Mouse (Mus musculus) heart, adult 11 months (tissue): Measurements from ENCODE around the gene Sash1.

Experiments used
- DNase-seq: peaks from one replicate; pipeline ENCODE4 v3.0.0; 2022

Sash1 gene

GRCm38 (mm10) chr10:8847974-8848373, 37.9 kb downstream of the Sash1 start:
- DNase-seq: no peak

GRCm38 (mm10) chr10:8846258-8846657, 39.6 kb downstream of the Sash1 start:
- peak; percentile 78 for DNase-seq

DNA sequence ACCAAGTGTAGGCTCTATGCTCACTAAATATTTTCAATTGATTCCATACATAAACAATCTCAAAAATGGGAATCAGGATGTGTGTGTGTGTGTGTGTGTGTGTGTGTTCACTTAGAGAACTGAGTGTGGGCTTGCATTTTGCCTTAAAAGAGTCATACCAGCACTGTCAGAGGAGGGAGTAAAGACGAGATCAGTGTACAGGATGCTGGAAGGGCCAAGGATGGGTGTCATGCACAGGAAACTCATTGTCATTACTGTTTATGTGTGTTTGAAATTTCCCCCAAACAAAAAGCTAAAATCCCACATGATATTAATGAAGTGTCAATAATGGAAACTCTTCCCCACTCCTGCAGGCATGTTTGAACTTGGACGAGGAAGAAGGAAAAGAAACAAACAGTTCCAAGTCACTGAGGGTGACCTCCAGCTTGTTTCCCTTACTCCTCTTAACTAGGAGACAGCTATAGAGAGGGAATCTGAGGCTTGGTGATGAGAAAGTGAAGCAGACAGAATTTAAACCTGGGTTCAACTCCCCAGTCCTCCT, 40.6 kb downstream of the Sash1 start:
- no peak for DNase-seq

- peak; percentile 51 for DNase-seq
Observed at GRCm38 (mm10) chr10:8839956-8840355, 45.9 kb downstream of the Sash1 start.

- no peak for DNase-seq
Observed at GRCm38 (mm10) chr10:8833816-8834464, 51.9 kb downstream of the Sash1 start.

- DNase-seq: no peak
Observed at GRCm38 (mm10) chr10:8826303-8826702, 59.6 kb downstream of the Sash1 start.

GRCm38 (mm10) chr10:8825874-8826273, 60.0 kb downstream of the Sash1 start:
- no peak for DNase-seq

DNA sequence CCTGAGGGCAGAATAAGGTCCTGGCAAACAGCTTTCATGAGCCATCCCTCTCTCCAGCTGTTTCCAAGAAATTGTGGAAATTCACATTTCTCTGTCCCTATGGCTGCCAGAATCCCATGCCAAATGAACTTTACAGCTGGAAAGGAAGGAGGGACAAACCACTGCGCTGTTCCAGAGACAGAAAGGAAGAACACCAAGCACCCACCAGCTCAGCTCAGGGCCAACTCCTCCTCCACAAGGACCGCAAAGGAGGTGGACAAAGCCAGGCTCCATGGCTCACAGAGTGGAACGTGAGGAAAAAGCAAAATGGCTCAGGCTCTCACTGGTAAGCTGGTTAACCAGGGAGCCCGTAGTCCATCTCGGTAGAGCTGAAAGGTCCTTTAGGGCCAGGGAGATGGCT, 67.8 kb downstream of the Sash1 start:
- peak; percentile 97 for DNase-seq

- no peak for DNase-seq
Observed at GRCm38 (mm10) chr10:8813984-8814578, 71.8 kb downstream of the Sash1 start.

DNA sequence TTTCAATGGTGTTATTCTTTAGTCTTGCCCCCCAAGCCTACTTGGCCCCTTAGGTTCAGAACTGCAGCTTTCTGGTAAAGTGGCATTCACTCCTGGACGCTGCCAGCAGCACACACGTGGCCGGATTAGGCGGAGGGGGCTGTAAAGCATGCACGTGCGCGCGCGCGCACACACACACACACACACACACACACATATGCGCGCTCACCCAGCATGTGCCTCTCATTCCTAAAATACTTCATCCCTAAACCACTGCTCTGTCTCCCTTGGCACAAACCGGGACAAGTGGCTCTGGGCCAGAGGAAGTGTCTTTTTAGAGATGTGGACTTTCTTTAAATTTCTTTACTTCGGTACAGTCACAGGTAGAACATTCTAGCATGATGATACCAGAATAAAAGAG, 72.6 kb downstream of the Sash1 start:
- no peak for DNase-seq

- no peak for DNase-seq
Observed at GRCm38 (mm10) chr10:8812807-8813206, 73.1 kb downstream of the Sash1 start.

- peak; percentile 72 for DNase-seq
Observed at GRCm38 (mm10) chr10:8811261-8812039, 74.4 kb downstream of the Sash1 start.

DNA sequence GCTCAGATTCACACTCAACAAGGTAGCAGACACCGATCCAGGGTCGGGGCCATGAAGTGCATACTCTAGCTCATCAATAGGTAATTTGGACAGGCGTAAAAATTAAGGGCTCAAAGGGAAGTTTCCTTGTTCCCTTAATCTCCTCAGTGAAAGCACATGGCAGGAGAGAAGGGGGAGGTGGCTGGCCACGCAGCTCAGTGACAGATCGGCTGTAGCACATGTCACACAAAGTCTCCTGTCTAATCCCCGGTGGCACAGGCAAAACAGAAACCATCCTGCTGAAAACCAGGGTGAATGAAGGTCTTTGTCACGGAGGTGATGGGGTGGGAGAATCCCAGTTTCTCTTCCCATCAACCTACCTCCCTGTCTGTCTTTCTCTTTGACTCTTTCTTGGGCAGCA, 75.4 kb downstream of the Sash1 start:
- DNase-seq: peak; percentile 87

GRCm38 (mm10) chr10:8808383-8808782, 77.5 kb downstream of the Sash1 start:
- DNase-seq: no peak

GRCm38 (mm10) chr10:8807581-8807980, 78.3 kb downstream of the Sash1 start:
- no peak for DNase-seq

GRCm38 (mm10) chr10:8805402-8805801, 80.5 kb downstream of the Sash1 start:
- DNase-seq: peak; percentile 99

GRCm38 (mm10) chr10:8804292-8804691, 81.6 kb downstream of the Sash1 start:
- DNase-seq: peak; percentile 96

DNA sequence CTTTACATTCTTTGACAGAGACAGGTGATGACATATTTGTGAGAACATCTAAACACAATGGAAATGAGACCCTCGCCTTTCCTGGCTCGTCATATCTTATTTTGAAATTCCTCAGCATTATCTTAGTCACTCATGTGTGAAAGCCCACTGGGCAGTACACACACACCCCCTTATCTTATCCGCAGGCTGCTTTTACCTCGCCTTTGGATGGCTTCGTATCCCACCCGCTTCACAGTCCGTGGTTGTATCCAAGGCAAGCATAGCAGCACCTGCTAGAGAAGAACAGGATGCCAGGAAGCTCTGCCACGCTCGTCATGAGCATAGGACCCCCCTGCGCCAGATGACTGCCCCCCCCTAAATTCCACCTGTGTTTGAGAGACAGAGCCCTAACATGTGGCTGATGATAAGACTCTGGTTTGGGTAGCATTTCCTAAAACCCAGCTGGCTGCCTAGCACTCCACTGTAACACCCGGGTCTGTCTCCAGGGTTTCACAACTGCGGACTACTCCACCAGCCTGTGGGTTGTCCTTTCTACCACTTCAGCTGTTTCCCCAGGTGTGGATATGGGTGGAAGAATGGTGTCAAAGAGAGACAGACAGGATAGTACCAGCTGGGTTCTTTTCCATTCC, 84.0 kb downstream of the Sash1 start:
- no peak for DNase-seq

DNA sequence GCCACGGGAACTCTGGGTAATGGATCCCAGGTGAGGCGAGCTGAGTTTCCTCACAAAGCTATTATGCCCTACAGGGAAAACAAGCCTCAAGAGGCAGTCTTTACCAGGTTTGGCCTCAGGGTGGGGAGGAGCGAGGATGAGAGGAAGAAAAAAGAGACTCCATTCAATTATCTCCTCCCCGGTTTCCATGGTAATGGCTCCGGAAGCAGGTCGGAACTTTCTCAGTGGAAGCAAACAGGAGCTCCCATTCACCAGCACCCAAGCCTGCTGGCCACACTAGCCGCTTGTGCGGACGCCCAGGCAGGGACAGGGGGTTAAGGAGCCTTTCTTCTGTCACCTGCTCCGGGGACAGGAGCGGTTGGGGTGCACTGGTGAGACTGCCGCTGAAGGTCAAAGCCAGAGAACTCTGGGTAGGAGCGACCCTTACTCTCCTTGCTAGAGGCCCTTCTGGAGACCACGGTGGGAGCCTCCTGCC, 84.7 kb downstream of the Sash1 start:
- no peak for DNase-seq

DNA sequence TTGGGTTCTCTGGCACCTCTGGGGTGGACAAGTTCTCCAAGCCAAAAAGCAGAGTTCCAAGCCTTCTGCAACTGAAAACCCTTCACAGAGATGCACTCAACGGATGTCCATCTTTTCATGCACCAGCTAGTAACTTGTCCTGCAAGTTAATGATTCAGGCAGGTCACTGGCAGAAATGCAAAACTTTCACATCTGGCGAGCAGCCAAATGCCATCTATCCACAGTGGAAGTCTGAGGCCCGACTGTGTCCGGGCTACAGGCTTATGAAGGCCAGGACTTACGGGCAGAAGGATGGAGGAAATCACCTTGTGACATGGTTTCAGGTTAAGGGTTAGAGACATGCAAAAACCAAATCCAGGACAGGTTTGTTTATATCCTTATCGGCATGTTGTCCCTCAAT, 88.0 kb downstream of the Sash1 start:
- DNase-seq: no peak

DNA sequence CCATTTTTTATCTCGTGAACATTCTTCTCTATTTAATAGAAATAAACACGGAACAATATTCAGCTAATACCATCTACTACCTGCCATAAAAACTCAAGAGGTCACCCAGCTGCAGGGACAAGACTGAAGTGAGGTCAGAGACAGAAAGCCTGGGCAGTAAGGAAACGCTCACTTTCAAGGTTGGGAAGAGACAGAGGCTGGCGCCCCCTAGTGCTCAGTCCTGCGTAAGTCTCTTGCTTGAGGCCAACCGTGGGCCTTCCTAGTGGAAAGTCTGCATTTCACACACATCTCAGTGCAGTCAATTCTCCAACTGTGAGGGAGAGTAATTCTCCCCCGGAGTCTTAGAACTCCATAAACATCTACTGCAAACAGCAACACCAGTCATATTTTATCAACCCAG, 90.5 kb downstream of the Sash1 start:
- DNase-seq: peak; percentile 92

DNA sequence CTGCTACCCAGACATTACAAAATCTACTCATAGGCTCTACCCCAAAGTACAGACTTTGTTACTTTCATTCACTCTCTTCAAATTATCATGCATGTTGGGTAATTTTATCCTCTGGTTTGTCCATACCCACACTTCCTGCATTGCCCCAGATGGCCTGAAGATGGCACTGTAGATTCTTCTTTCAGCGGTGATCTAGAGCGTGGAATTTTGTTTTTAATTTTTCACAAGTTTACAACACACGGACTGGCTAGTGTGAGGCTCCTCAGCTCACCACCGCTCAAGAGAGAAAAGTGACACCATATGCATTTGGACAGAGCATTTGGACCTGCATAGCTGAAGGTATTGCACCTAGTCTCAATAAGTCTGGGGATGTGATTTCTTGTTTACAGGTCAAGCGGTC, 93.5 kb downstream of the Sash1 start:
- DNase-seq: peak; percentile 92

- DNase-seq: no peak
Observed at GRCm38 (mm10) chr10:8789096-8789495, 96.8 kb downstream of the Sash1 start.
